Mouse (Mus musculus): ENCODE data around the gene Hivep3.

The Hivep3 gene

GRCm38 (mm10) chr4:120152648-120153047 lies 419.1 kb downstream of the Hivep3 start:
- no peak for DNase-seq (ENCODE audit: low spot score)

- DNase-seq (ENCODE audit: low spot score) = no peak
Observed at GRCm38 (mm10) chr4:120153736-120154135, 420.2 kb downstream of the Hivep3 start.

- peak; percentile 12 for DNase-seq (ENCODE audit: low spot score)
Observed at GRCm38 (mm10) chr4:120158714-120159310, 425.2 kb downstream of the Hivep3 start.

- DNase-seq (ENCODE audit: low spot score) = no peak
Observed at GRCm38 (mm10) chr4:120161166-120161949, 427.8 kb downstream of the Hivep3 start, which contains the start of gene Edn2. Gene Edn2, plus strand, starts transcription at chr4:120161206.

- DNase-seq (ENCODE audit: low spot score) = no peak
Observed at GRCm38 (mm10) chr4:120162586-120162985, 429.0 kb downstream of the Hivep3 start.

- no peak for DNase-seq (ENCODE audit: low spot score)
Observed at GRCm38 (mm10) chr4:120163242-120163641, 429.7 kb downstream of the Hivep3 start.

- no peak for DNase-seq (ENCODE audit: low spot score)
Observed at GRCm38 (mm10) chr4:120164316-120164715, 430.7 kb downstream of the Hivep3 start.

GRCm38 (mm10) chr4:120167778-120168177 lies 434.2 kb downstream of the Hivep3 start:
- no peak for DNase-seq (ENCODE audit: low spot score)

- no peak for DNase-seq (ENCODE audit: low spot score)
Observed at GRCm38 (mm10) chr4:120168346-120168745, 434.8 kb downstream of the Hivep3 start.

GRCm38 (mm10) chr4:120170387-120170936 lies 436.9 kb downstream of the Hivep3 start:
- no peak for DNase-seq (ENCODE audit: low spot score)

GRCm38 (mm10) chr4:120172050-120172684 lies 438.6 kb downstream of the Hivep3 start:
- no peak for DNase-seq (ENCODE audit: low spot score)

GRCm38 (mm10) chr4:120179123-120179522 lies 445.5 kb downstream of the Hivep3 start:
- no peak for DNase-seq (ENCODE audit: low spot score)

GRCm38 (mm10) chr4:120180535-120180934 lies 447.0 kb downstream of the Hivep3 start:
- DNase-seq (ENCODE audit: low spot score) = no peak

GRCm38 (mm10) chr4:120184374-120184991 lies 450.9 kb downstream of the Hivep3 start:
- no peak for DNase-seq (ENCODE audit: low spot score)

- DNase-seq (ENCODE audit: low spot score) = no peak
Observed at GRCm38 (mm10) chr4:120186441-120186840, 452.9 kb downstream of the Hivep3 start.

GRCm38 (mm10) chr4:120186934-120187333 lies 453.4 kb downstream of the Hivep3 start:
- no peak for DNase-seq (ENCODE audit: low spot score)
